Mouse (Mus musculus): Measurements from ENCODE around the gene Ajuba.

The Ajuba gene

DNA sequence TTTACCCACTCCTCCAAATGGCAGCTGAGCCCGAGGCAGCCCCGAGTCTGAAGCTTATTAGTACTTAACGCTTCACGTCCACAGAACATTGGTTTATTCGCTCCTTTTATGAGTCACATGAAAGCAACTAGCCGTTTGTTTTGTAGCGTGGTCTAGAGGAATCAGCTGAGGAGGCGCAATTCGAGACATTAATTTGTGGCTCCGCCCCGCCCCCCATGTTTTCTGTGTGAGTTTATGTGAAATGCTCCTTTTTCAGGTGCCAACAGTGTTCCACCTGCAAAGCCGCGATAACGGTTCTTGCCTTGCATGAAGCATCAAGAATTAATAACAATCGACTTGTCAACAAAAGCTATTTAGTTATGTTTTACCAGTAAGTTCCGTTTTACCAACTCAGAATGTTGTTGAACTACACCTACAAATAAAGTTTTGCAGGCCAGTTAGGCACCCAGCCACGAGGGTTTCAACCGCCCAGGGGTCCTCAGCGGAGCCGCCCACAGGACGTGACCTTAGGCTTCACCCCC, 23.8 kb downstream of the Ajuba start:
- DNase-seq (ENCODE audit: low read depth in 2 of 2, low spot score in 2 of 2), result no peak

DNA sequence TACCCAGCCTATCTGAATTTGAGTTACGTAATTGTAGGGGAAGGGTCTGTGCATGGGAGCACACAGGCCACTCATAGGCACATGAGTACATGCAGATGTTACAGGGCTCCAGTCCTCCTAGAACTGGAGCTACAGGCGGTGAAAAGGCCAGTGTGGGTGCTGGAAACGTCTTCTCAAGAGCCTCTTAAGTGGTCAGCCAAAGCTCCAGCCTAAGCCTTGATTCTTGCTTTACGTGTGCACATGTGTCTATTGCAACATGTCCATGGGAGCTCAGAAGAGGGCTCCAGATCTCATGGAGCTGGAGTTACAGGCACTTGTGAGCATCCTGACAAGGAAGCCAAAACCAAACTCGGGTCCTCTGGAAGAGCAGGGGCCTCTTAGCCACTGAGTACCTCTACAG, 32.7 kb downstream of the Ajuba start:
- no peak for DNase-seq (ENCODE audit: low read depth in 2 of 2, low spot score in 2 of 2)

DNA sequence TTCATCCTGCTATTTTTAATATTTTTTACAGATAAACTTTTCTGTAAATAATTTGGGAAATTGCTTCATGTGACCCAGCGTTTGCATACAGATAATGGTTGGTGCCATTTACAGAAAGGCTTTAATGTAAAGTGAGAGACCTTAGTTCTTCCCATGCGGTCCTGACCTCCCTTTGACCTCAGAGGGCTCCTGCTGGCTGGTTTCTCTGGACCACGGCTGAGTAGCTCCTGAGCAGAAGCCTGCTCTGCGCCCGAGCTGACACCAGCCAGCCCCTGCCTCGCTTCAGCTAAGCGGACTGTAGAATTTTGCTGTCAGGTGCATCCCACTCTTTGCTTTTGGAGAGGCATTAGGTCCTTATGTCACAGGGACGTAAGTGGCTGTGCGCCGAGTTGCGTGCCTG, 36.6 kb downstream of the Ajuba start:
- no peak for DNase-seq (ENCODE audit: low read depth in 2 of 2, low spot score in 2 of 2)

DNA sequence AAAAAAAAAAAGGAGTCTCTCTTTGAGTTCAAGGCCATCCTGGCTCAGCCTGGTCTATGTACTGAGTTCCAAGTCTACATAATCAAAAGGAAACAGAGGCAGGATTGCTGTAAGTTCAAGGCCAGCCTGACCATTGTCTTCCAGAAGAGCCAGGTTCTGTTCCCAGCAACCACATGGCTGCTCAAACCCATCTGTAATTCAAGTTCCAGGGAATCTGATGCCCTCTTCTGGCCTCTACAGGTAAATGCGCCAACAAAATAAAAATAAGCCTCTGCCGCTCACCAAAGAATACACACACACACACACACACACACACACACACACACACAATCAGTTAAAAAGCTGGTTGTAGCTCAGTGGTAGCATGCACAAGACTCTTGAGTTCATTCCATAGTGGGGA, 38.8 kb downstream of the Ajuba start:
- no peak for DNase-seq (ENCODE audit: low read depth in 2 of 2, low spot score in 2 of 2)

DNA sequence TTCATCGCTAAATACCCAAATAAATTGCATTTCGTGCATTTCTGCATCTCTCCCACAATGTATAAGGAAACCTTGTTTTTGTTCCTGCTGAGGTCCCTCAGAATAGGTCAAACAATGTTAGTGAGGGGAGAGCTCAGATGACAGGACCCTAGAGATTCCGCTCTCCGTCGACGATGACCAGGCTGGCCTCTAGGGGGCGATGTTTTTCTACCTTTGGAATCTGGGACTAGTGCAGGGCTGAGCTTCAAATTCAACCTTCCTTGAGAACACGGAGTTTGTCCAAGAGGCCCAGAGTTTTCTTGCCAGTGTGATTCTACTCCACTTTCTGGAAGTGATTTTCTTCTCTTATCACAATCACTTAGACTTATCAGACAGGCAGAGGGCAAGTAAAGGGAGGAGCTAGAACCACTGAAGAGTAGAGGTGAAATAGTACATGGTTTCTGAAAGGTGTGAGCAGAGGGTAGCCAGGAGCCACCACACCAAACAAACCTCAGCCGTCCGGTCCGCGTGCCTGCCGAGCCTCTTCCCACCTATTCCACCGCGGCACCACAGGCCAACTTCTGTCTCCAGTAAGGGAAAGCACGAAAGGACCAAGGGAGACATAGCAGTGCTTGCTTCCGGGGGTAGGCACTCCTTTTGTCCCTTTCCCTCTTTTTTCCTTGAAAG, 48.8 kb downstream of the Ajuba start:
- peak; percentile 81 to 86 for DNase-seq (ENCODE audit: low read depth in 2 of 2, low spot score in 2 of 2)

DNA sequence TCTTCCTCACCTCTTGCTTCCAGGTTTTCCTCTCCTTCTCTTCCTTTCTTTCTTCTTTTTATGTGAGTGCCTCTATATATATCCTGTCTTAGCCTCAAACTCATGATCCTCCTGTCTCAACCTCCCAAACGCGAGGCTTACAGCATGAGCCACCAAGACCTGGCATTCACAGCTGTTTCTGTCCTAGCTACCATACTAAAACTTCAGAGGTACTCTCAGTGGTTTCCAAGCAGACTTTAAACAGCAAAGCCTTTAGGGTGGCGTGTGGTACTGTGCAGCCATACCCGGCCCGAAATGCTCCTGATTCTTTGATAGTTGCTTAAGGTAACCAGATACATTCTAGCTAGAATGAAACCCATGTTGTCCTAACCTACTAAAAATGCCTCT, 49.4 kb downstream of the Ajuba start:
- peak in 1 of 2 experiments; percentile 21 for DNase-seq (ENCODE audit: low read depth in 2 of 2, low spot score in 2 of 2)

DNA sequence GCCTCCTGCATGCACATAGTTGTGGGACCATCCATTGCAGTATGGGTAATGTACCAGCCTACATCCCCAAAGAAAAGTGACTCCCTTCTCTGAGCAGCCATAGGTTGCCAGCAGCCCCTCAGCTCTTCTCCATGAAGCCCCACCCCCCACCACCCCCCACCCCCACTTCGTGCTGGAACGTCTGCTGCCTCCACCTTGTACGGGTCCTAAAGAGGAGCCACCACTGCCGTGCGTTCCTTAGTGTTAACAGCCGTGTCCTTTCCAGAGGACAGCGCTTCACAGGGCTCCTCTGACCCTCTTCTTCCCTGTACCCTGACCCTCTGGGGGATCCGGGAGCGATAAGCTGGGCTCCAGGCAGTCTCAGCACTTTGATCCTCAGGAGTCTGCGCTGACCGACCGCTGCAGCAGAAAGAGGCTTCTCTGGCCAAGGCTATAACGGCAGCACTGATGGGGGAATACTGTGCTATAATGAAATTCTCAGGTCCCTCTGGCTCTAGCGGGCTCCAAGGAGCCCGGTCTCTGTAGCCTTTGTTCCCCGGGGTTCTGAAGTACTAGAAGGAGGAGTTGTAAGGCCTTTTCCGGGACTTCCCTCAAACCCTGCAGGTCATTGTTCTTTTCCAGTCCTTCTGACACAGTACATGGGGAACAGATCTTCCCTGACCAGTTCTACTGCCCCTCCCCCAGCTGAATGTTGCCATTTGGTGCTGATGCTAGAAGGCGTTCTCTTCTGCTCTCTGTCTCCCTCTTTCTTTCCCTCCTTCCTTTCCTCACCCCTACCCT, 49.9 kb downstream of the Ajuba start:
- peak in 1 of 2 experiments; percentile 6 for DNase-seq (ENCODE audit: low read depth in 2 of 2, low spot score in 2 of 2)

DNA sequence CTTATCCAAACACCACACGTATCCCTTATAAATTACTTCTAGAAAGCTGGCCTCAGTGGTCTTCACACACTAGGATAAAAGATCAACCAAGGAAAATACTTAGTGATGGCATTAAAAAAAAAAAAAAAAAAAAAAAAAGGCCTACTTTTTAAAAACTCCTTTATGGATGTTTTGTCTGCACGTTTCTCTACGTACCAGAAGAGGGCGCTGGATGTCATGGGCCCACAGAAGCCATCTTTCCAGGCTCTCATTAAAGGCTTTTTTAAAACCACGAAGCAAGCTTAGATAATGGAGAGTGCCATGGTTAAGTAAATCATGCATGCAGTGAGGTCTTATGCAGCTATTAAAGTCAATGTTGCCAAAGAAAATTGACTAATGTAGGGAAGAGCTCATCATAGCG, 53.8 kb downstream of the Ajuba start:
- no peak for DNase-seq (ENCODE audit: low read depth in 2 of 2, low spot score in 2 of 2)
